ENCODE assay signal across 8 mouse cellular contexts in genomic region chr9:21181421-21182220, GRCm38 (mm10). TPM values are rescaled to one million over a fixed set of nuclear protein-coding genes. Genes with fewer than 3 reads are reported as not detected.
A peak's percentile ranks its signal among the peaks of the same experiment; 100 is the strongest.
DNase-seq lines count a peak whose midpoint lies in the region; ATAC-seq lines count a peak whose summit lies in the region.

No protein-coding gene starts in this region.

- 5% methylated on average over 48 of the region's 48 CpGs for WGBS in embryonic facial prominence, embryonic 13.5 days
- 6% methylated on average over 48 of the region's 48 CpGs for WGBS in hindbrain, embryonic 10.5 days
- WGBS in liver, embryonic 12.5 days (ENCODE audit: insufficient replicate concordance), result 2% methylated on average over 48 of the region's 48 CpGs
- 7% methylated on average over 48 of the region's 48 CpGs for WGBS in neural tube, embryonic 13.5 days

- peak overlapping the region; percentile 53 for H3K4me2 ChIP-seq in embryonic facial prominence, embryonic 13.5 days
- peak overlapping the region; percentile 87 for H3K4me2 ChIP-seq in liver, embryonic 12.5 days
- peak overlapping the region; percentile 43 for H3K4me2 ChIP-seq in neural tube, embryonic 13.5 days

- H3K27me3 ChIP-seq in embryonic facial prominence, embryonic 13.5 days, result peaks cover 47% of the 10 kb centered on the region
- H3K27me3 ChIP-seq in hindbrain, embryonic 10.5 days (ENCODE audit: insufficient read depth, poor library complexity, severe bottlenecking), result peaks cover 70% of the 10 kb centered on the region
- H3K27me3 ChIP-seq in liver, embryonic 12.5 days (replicated peaks), result 0 out of 2 replicates have a peak, but pooled peaks cover 2% of the 10 kb centered on the region
- H3K27me3 ChIP-seq in neural tube, embryonic 13.5 days, result peaks cover 42% of the 10 kb centered on the region

- peak; percentile 27 for DNase-seq in thymus, postnatal 4 days
- DNase-seq in thymus, postnatal 14 days, result no peak
- DNase-seq in hindbrain, embryonic 10.5 days (ENCODE audit: low spot score), result peak; percentile 45
- DNase-seq in left cerebral cortex, adult 18-20 months (ENCODE audit: low spot score in 2 of 2), result no peak
- no peak for DNase-seq in left cerebral cortex, postnatal 14 days (ENCODE audit: low spot score in 2 of 2)

- H3K36me3 ChIP-seq in embryonic facial prominence, embryonic 13.5 days, result no peaks in the 10 kb centered on the region
- H3K36me3 ChIP-seq in hindbrain, embryonic 10.5 days, result no peaks in the 10 kb centered on the region
- no peaks in the 10 kb centered on the region for H3K36me3 ChIP-seq in liver, embryonic 12.5 days
- H3K36me3 ChIP-seq in neural tube, embryonic 13.5 days, result no peaks in the 10 kb centered on the region

- peak overlapping the region; percentile 56 for H3K9ac ChIP-seq in embryonic facial prominence, embryonic 13.5 days
- H3K9ac ChIP-seq in liver, embryonic 12.5 days, result peak overlapping the region; percentile 74
- peak overlapping the region; percentile 34; the same call in 1 of the 2 replicates for H3K9ac ChIP-seq in neural tube, embryonic 13.5 days

- peak overlapping the region; percentile 33 for H3K4me3 ChIP-seq in embryonic facial prominence, embryonic 13.5 days
- peak overlapping the region; percentile 43 for H3K4me3 ChIP-seq in hindbrain, embryonic 10.5 days
- peak overlapping the region; percentile 66 for H3K4me3 ChIP-seq in liver, embryonic 12.5 days
- H3K4me3 ChIP-seq in neural tube, embryonic 13.5 days, result peak overlapping the region; percentile 26

- H3K27ac ChIP-seq in embryonic facial prominence, embryonic 13.5 days, result no peak overlapping the region
- H3K27ac ChIP-seq in hindbrain, embryonic 10.5 days, result peak overlapping the region; percentile 75
- peak overlapping the region; percentile 79 for H3K27ac ChIP-seq in liver, embryonic 12.5 days
- no peak overlapping the region for H3K27ac ChIP-seq in neural tube, embryonic 13.5 days (replicated peaks)

- intact Hi-C loops in left cerebral cortex, postnatal 14 days (cut with DNase I), result no loop called here

- no peaks in the 10 kb centered on the region for H3K9me3 ChIP-seq in embryonic facial prominence, embryonic 13.5 days
- H3K9me3 ChIP-seq in hindbrain, embryonic 10.5 days, result no peaks in the 10 kb centered on the region
- H3K9me3 ChIP-seq in liver, embryonic 12.5 days (replicated peaks), result no peaks in the 10 kb centered on the region
- no peaks in the 10 kb centered on the region for H3K9me3 ChIP-seq in neural tube, embryonic 13.5 days

- ATAC-seq in embryonic facial prominence, embryonic 13.5 days (ENCODE audit: insufficient number of reproducible peaks, insufficient read depth, low FRiP score, low TSS enrichment, low read depth), result no peak
- 0 out of 2 replicates have a peak, but pooled peaks have one; percentile 26 for ATAC-seq in liver, embryonic 12.5 days
- ATAC-seq in neural tube, embryonic 13.5 days (ENCODE audit: low read depth), result no peak

- peaks cover 34% of the 10 kb centered on the region for H3K4me1 ChIP-seq in embryonic facial prominence, embryonic 13.5 days
- H3K4me1 ChIP-seq in hindbrain, embryonic 10.5 days (replicated peaks), result peaks cover 22% of the 10 kb centered on the region
- H3K4me1 ChIP-seq in liver, embryonic 12.5 days, result peaks cover 58% of the 10 kb centered on the region
- peaks cover 20% of the 10 kb centered on the region for H3K4me1 ChIP-seq in neural tube, embryonic 13.5 days (replicated peaks)

RNA-seq across cellular contexts. Expression of gene Pde4a, which starts 16.1 kb away (rescaled TPM):
- 4.9 and 6.1 TPM in 2 replicates for polyA plus RNA-seq in embryonic facial prominence, embryonic 13.5 days (2015; fragmentation: Nextera tagmentation; extraction: Ambion mirVana)
- 3.7 and 6.5 TPM in 2 replicates for polyA plus RNA-seq in hindbrain, embryonic 10.5 days (2016; fragmentation: Nextera tagmentation; extraction: Ambion mirVana)
- polyA plus RNA-seq in liver, embryonic 12.5 days (2016; fragmentation: Nextera tagmentation; extraction: Ambion mirVana), result 2.6 and 2.9 TPM in 2 replicates
- polyA plus RNA-seq in neural tube, embryonic 13.5 days (2015; fragmentation: Nextera tagmentation; extraction: Ambion mirVana), result 17.5 and 18.9 TPM in 2 replicates
- total RNA-seq in left cerebral cortex, adult 18-20 months (2021), result 10 to 100 TPM; 84.8 to 98.3 TPM
- total RNA-seq in left cerebral cortex, postnatal 14 days (2021), result 10 to 100 TPM; 76.2 to 79.6 TPM

RNA-seq across cellular contexts. Expression of gene Cdc37, which starts 31.8 kb away (rescaled TPM):
- polyA plus RNA-seq in embryonic facial prominence, embryonic 13.5 days (2015; fragmentation: Nextera tagmentation; extraction: Ambion mirVana), result 328 and 359 TPM in 2 replicates
- 333 and 374 TPM in 2 replicates for polyA plus RNA-seq in hindbrain, embryonic 10.5 days (2016; fragmentation: Nextera tagmentation; extraction: Ambion mirVana)
- 221 and 228 TPM in 2 replicates for polyA plus RNA-seq in liver, embryonic 12.5 days (2016; fragmentation: Nextera tagmentation; extraction: Ambion mirVana)
- polyA plus RNA-seq in neural tube, embryonic 13.5 days (2015; fragmentation: Nextera tagmentation; extraction: Ambion mirVana), result 228 and 273 TPM in 2 replicates
- total RNA-seq in left cerebral cortex, adult 18-20 months (2021), result 100 to 1,000 TPM; 153 to 154 TPM
- 100 to 1,000 TPM; 128 to 131 TPM for total RNA-seq in left cerebral cortex, postnatal 14 days (2021)

RNA-seq across cellular contexts. Expression of gene Tyk2, which starts 50.6 kb away (rescaled TPM):
- polyA plus RNA-seq in embryonic facial prominence, embryonic 13.5 days (2015; fragmentation: Nextera tagmentation; extraction: Ambion mirVana), result 14.1 and 14.4 TPM in 2 replicates
- 15.3 and 15.5 TPM in 2 replicates for polyA plus RNA-seq in hindbrain, embryonic 10.5 days (2016; fragmentation: Nextera tagmentation; extraction: Ambion mirVana)
- 8.5 and 10.4 TPM in 2 replicates for polyA plus RNA-seq in liver, embryonic 12.5 days (2016; fragmentation: Nextera tagmentation; extraction: Ambion mirVana)
- polyA plus RNA-seq in neural tube, embryonic 13.5 days (2015; fragmentation: Nextera tagmentation; extraction: Ambion mirVana), result 11.7 TPM in 2 replicates
- total RNA-seq in left cerebral cortex, adult 18-20 months (2021), result 10 to 100 TPM; 12.6 to 12.7 TPM
- total RNA-seq in left cerebral cortex, postnatal 14 days (2021), result 10 to 100 TPM; 11.7 to 12.0 TPM

RNA-seq across cellular contexts. Expression of gene Keap1, which starts 57.5 kb away (rescaled TPM):
- 65.2 and 70.7 TPM in 2 replicates for polyA plus RNA-seq in embryonic facial prominence, embryonic 13.5 days (2015; fragmentation: Nextera tagmentation; extraction: Ambion mirVana)
- polyA plus RNA-seq in hindbrain, embryonic 10.5 days (2016; fragmentation: Nextera tagmentation; extraction: Ambion mirVana), result 46.5 and 50.0 TPM in 2 replicates
- polyA plus RNA-seq in liver, embryonic 12.5 days (2016; fragmentation: Nextera tagmentation; extraction: Ambion mirVana), result 39.8 and 41.6 TPM in 2 replicates
- 60.9 and 64.4 TPM in 2 replicates for polyA plus RNA-seq in neural tube, embryonic 13.5 days (2015; fragmentation: Nextera tagmentation; extraction: Ambion mirVana)
- total RNA-seq in left cerebral cortex, adult 18-20 months (2021), result 10 to 100 TPM; 53.4 to 58.0 TPM
- 10 to 100 TPM; 47.2 to 50.5 TPM for total RNA-seq in left cerebral cortex, postnatal 14 days (2021)

Comparison
In these comparisons a context has a peak if more than half of its experiments do, and no peak if none do; other contexts are left out.
1. DNase-seq: peak in thymus, postnatal 4 days (single experiment) and hindbrain, embryonic 10.5 days (single experiment); none in thymus, postnatal 14 days (single experiment), left cerebral cortex, adult 18-20 months (0 of 2) and left cerebral cortex, postnatal 14 days (0 of 2).
2. H3K27ac ChIP-seq: peak in hindbrain, embryonic 10.5 days (single experiment) and liver, embryonic 12.5 days (single experiment); none in embryonic facial prominence, embryonic 13.5 days (single experiment) and neural tube, embryonic 13.5 days (single experiment).
3. Peak in every context shown above with its lines, with median percentiles within 50 percentile points of each other: H3K4me2 ChIP-seq, H3K4me3 ChIP-seq and H3K9ac ChIP-seq.